Mouse (Mus musculus): ENCODE measurements at regions not wholly inside any gene's neighbourhood (a gene's known extent, or its start where the extent isn't known, plus 50 kb on each side); places are given as distances from the start of the nearest gene placed in this dataset.

- DNase-seq = no peak
These were observed 55.1 kb upstream of the Smox start for GRCm38 (mm10) chr2:131436149-131436548.

GRCm38 (mm10) chr2:131430474-131430873 lies 60.8 kb upstream of the Smox start:
- DNase-seq = no peak

GRCm38 (mm10) chr2:131428089-131428488 lies 63.2 kb upstream of the Smox start:
- DNase-seq = no peak

- DNase-seq = no peak
These were observed 64.4 kb upstream of the Smox start for GRCm38 (mm10) chr2:131426941-131427340.

- DNase-seq = no peak
These were observed 67.5 kb upstream of the Smox start for GRCm38 (mm10) chr2:131423616-131424320.

GRCm38 (mm10) chr2:131422907-131423445 lies 68.3 kb upstream of the Smox start:
- peak; percentile 75 to 80 for DNase-seq

- DNase-seq = no peak
These were observed 65.4 kb upstream of the Rnf24 start for GRCm38 (mm10) chr2:131418130-131418529.

GRCm38 (mm10) chr2:131417472-131417871 lies 64.8 kb upstream of the Rnf24 start:
- DNase-seq = no peak

- peak; percentile 44 to 83 for DNase-seq
These were observed 63.8 kb upstream of the Rnf24 start for GRCm38 (mm10) chr2:131416482-131416881.

GRCm38 (mm10) chr2:131410906-131411520 lies 58.3 kb upstream of the Rnf24 start:
- no peak for DNase-seq

- peak in 1 of 2 experiments; percentile 33 for DNase-seq
These were observed 54.6 kb upstream of the Rnf24 start for GRCm38 (mm10) chr2:131407337-131407736.

- no peak for DNase-seq
These were observed 51.5 kb upstream of the Rnf24 start for GRCm38 (mm10) chr2:131404218-131404555.

GRCm38 (mm10) chr2:131403543-131404217 lies 51.0 kb upstream of the Rnf24 start:
- DNase-seq = no peak
